Mouse (Mus musculus) heart, postnatal 36 days (tissue): ENCODE data around the gene Chrm1. TPM values are rescaled to one million over a fixed set of nuclear protein-coding genes. Genes with fewer than 3 reads are reported as not detected.
A peak's percentile ranks its signal among the peaks of the same experiment; 100 is the strongest.

Experiments
- DNase-seq, 2 experiments: peaks; one replicate each; pipeline ENCODE4 v3.0.0; 2021 to 2022
- intact Hi-C: fragments of 180-260 bp; cut with DNase I; formaldehyde crosslinking; loops from one replicate; pipeline ENCODE4 v1.15.1; 2025
- total RNA-seq, 2 experiments: library from RNA; stranded (reverse); gene quantifications; 2 replicates each; pipeline ENCODE4 v1.2.3; 2021

The Chrm1 gene
- total RNA-seq, result not detected

DNA sequence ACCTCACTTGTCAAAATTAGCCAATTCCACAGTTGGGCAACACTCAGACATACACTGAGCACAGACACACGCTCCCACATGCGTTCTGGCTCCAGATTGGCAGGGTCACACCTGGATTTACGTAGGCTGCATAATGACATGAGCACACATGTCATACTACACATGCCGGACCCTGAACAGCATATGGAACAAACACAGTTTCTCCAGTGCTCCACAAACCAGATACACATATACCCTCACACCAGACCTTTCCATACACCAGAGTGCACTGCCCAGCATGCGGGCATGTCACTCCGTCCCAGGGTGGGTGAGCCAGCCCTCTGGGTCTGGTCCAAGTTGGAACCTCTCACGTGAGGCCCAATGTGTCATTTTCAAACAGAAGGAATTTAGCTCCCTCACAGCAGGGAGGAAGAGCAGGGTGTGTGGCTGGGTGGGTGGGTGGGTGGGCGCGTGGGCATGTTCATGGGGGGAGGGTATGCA, at the start of gene Chrm1:
Gene Chrm1 (plus strand): TSS at position 430 of the 480 bp plus-strand sequence.
- intact Hi-C loops, result loop anchor here (2.0 kb wide), 1 partner anchor 17 kb away; no protein-coding TSS in a partner anchor

DNA sequence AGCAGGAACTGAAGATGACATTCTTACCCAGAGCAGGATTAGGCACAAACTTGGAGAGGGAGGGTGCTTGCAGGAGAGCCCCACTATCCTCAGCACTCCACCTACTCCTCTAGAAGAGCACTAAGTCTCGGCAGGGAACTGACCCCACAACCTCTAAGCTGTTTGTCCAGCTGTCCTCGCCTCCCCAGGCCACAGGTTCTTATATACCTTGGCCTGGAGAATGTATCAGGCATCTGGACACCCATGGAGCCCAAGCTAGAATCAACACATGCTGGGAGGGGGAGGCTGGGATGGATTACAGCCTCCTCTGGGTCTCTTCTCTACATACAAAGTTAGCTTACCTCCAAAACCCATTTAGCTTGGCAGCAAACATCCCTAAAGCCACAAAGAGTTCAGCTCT, 49.2 kb upstream of the Chrm1 start:
- intact Hi-C loops, result no loop called here
- DNase-seq, result no peak

More for the DNA sequence above, at the start of gene Chrm1:
- DNase-seq, result no peak

DNA sequence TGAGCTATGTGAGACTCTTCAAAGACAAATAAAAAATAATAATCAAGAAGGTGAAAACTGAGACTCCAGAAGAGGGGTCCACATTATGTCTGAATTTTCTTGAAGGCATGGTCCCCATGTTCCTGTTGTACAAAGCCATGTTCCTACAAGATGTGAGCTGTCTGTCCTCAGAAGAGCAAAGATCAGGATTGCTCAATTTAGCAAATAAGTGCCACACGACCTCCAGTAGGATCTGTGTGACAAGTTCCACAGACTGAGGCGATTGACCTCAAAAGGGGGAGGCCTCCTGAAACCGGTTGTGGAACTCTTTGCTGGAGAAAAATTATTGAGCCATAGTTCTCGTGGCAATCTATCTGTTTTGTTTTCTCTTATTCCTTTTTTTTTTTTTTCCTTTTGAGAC, 47.3 kb upstream of the Chrm1 start:
- intact Hi-C loops, result no loop called here
- DNase-seq, result no peak

DNA sequence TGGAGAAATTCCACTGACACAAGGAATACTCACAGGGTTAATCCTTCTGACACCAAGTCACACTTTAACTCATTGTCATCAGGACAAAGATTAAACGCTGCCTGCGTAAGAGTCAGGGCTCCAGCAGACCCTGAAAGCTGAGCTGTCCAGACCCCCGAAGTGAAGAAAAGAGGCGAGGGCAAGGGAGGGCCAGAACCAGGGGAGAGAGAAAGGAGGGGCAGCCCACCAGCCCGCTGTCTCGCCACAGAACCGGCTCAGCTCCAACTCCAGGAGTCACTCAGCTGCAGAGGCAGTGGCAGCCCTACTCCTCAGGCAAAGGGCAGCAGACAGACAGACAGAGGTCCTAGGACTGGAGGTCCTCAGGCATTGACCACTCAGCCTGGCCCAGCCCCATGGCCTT, 45.7 kb upstream of the Chrm1 start, which contains the start of gene Slc22a6:
Gene Slc22a6 (plus strand): TSS at position 136 of the 400 bp plus-strand sequence.
- DNase-seq, result no peak
- intact Hi-C loops, result no loop called here

DNA sequence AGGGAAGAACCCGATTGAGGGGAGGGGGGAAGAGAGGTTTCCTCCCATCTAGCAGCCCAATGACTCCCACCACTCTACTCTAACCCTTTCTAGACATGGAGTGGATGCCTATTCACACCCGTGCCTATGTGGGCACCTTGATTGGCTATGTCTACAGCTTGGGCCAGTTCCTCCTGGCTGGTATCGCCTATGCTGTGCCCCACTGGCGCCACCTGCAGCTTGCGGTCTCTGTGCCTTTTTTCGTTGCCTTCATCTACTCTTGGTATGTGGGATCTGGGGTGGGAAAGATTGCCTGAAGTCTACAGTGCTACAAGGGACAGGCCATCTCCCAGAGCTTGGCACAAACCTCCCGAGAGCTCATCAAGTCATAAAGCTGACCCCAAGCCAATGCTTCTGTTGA, 42.5 kb upstream of the Chrm1 start:
- intact Hi-C loops, result no loop called here
- no peak for DNase-seq

DNA sequence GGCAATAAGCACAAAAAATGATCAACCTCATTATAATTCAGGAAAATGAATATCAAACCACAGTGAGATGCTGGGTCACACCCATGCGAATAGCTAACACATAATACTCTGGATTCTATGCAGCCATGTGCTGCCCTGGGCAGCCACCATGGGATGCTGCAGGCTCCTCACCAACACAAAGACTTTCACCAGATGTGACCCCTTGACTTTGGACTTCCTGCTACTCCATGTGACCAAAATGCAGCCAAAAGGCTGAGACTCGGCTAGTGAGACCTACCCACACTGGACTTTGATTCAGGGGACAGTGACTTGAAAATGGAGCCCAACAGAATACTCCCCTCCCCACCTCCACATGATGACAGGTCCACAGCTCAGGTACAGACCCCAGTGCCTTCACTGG, 33.3 kb upstream of the Chrm1 start:
- DNase-seq, result no peak
- intact Hi-C loops, result no loop called here

DNA sequence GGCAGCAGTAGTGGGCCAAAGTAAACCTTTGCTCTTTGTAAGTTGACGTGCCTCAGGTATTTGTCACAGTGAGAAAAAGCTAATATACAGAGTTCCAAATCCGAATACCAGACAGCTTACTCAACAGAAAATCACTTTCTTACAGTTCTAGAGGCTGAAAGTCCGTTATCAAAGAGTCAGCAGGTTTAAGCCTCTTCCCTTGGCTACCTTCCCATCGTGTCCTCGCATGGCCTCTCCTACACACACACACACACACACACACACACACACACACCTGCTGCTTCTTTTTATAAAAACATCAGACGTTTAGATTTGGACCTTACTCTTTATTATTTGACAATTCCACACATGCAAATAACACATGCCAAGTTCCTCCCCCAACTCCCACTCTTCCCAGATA, 32.8 kb upstream of the Chrm1 start:
- DNase-seq, result no peak
- intact Hi-C loops, result no loop called here

DNA sequence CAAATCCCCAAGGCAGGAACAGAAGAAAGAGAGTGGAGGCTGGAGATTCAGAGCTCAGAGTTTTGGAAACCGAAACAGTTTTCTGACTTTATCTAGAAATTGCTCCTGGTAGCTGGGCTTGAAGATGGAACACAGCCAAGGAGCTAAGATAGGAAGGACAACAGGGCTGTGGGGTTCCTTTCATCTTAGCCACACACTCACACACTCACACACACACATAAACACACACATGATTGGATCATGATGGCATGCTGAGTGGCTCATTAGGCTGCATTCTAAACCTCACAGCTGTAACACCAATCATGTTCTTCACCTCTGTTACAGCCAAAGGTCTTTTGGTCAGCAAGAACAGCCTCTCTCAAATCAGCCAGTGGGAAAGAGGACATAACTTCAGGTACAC, 31.6 kb upstream of the Chrm1 start:
- intact Hi-C loops, result no loop called here
- DNase-seq, result no peak

DNA sequence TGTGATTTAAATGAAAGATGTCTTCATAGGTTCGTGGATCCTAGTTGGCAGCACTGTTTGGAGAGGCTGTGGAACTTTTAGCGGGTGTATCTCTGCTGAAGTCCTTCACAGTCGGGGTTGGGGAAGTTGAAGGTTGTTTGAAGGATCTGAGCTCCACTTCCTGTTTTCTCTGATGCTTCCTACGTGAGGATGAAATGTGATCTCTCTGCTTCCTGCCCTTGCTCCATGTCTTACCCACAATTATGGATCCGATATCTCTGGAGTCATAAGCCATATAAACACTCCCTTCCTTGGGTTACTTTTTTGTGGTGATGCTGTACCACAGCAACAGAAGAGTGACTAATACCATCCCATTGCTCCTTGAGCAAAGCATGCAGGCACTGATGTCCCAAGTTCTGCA, 21.5 kb upstream of the Chrm1 start:
- DNase-seq, result no peak
- intact Hi-C loops, result no loop called here

DNA sequence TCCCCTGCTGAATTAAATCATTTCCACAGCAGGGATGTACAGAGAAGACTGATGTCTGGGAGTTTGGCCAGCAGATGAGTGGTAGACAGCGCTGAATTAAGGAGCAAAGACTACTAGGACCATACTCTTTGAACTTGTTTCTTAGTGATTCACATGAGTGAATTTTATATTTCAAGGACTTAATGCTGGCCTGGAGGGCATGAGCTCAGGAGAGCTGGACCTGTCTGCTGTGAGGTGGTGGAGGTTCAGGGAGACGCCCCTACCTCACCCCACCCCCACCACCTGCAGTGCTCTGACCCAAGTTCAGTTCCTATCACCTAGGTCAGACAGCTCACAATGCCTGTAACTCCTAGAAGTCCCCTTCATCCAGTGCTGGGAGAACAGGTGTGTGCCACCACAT, 17.2 kb upstream of the Chrm1 start:
- intact Hi-C loops, result no loop called here

DNA sequence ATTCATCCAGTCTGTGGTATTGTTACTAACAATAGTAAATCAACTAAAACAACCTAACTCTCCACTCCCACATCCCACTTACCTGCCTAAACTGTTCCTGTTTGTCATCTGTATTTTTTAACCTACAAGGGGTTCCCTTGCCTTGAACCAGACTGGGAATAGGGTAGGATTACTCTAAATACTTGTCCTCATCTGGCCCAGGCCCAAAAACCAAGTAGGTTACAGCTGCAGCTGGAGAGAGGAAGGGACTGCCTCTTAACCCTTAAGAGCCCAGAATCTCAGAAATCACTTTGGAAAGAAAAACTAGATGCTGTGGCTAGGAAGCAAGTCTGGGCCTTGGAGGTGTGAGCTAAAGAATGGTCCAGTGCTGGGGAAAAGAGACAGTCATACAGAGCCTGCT, 7.8 kb upstream of the Chrm1 start:
- DNase-seq, result no peak
- intact Hi-C loops, result no loop called here

More for the DNA sequence above, 17.2 kb upstream of the Chrm1 start:
- no peak for DNase-seq

DNA sequence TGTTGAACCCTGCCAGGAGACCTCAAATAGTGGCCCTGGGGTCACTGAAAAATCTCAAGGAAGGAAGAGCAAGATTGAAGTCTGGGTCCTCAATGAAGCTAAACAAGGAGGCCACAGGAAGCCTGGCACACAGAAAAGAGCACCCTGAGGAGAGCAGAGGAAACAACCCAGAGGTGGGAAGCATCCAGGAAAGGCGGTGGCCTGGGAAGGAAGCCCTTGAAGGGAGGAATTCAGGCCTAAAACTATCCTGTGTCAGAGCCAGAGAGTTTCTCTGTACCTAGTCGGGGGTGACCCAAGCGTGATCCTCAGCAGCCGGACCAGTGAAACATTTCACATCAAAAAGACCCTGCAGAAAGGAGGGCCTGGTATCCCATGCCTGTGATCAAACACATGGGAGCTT, 7.2 kb upstream of the Chrm1 start:
- DNase-seq, result no peak
- intact Hi-C loops, result no loop called here

DNA sequence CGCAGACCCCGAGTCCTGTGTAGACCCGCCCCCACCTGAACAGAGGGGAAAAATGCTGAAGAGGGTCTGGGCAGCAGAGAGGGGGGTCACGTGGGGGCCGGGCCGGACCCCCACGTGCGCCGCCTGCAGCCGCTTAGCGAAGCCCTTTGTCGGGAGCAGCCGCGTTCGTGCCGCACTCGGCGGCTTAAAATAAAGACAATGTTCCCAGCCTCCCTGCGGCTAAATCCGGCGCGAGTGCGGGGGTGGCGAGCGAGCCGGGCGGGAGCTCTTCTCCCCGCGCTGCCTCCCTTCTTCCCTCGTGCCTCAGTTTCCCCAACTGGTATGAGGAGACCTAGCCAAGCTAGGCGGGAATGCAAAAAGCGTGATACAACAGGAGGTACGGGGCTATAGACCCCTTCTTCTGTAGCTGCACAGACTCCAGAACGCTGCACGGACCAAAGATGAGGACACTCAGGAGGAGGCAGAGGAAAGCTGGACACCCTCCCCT, 1.7 kb upstream of the Chrm1 start:
- intact Hi-C loops, result loop anchor here (2.0 kb wide), 1 partner anchor 19 kb away; no protein-coding TSS in a partner anchor
- DNase-seq, result no peak

DNA sequence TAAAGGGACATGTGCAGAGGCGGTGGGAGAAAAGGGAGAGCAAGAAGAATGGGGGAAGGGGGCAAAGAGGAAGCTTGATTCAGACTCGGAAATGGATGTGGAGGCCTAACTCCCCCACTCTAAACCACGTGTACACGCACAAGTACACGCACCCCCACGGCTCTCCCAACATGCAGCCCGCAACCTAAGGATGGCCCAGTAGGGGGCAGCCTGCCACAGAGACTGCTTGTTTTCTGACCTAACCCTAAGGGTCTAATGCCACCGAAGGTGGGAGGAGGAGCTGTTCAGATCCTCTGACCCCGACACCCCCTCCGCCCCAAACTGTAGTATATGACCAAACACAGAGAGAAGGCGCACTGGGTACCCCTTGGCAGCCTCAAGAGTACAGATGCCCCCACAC, 1.3 kb upstream of the Chrm1 start:
- peak; percentile 33 to 50 for DNase-seq
- intact Hi-C loops, result loop anchor here (2.0 kb wide), 1 partner anchor 18 kb away; no protein-coding TSS in a partner anchor

DNA sequence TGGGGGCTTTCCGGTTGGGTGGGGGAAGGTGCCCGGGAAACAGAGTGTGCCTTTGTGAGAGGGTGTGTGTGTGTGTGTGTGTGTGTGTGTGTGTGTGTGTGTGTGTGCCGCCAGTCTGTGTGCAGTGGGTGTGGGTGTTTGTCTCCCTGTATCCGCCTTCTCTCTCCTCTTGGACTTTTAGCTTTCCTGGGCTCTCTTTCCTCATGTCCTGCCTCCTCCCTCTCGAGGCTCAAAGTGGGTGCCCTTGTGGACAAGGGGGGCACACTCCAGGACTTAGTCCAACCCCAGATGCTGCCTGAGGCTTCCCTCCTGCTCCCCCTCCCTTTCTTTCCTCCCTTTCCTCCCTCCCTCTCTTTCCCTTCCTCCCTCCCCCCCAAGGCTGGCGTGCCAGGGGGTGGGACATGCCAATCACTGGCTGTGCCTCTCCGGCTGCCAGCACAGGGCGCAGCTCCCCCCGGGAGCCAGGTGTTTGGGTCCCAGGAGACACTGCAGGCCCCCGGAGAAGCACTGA, 377 bp downstream of the Chrm1 start:
- intact Hi-C loops, result loop anchor here (2.0 kb wide), 1 partner anchor 17 kb away; no protein-coding TSS in a partner anchor
- no peak for DNase-seq

DNA sequence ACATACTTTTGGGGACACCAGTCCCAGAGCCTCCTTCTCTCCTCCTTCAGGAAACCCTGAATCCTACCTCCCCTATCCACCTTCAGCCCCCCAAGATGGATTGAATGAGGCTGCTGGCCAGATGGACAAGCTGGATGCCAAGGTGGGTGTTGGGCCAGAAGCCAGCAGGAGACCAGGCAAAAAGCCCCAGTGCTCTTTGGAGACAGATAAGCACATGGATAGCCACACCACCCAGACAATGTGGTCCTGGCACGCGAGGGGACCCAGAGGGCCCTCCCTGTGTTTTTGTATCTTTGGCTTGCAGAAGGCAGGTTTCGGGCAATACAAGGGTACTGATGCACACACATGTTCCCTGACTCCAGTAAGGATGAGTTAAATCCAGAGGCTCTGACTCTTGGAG, 1.3 kb downstream of the Chrm1 start:
- DNase-seq, result no peak
- intact Hi-C loops, result no loop called here

DNA sequence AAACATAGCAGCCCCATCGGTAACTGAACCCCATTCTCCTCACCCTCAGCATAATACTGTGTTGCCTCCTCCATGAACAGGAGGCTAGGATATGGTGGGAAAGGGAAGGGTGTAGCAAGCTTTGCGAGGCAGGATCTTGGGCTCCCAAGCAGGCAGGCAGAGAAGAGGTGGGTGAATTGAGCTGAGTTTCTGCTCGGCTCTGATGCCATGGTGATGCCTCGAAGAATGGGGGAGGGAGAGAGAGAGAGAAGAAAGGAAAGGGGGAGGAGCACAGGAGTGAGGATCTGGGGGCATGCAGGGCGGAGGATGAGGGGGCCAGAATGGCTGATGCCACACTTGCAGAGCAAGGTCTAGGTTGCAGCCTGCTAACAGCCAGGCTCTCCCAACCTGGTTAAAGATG, 2.2 kb downstream of the Chrm1 start:
- intact Hi-C loops, result no loop called here
- no peak for DNase-seq

DNA sequence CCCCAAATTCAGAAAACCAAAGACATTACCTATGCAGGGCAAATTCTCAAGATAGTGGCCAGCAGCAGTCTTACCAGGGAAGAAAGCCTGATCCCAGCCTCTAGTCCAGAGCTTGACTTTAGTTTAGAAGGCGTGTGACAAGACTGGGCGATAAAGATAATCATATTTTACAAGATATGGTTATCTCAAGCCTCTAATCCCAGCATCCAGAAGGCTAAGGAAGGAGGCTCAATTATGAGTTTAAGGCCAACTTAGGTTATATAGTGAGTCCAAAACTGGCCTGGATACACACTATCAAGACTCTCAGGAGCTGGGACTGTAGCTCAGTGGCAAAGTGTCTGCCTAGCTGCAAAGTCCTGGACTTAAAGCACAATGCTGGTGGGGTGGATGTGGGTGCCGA, 9.3 kb downstream of the Chrm1 start:
- intact Hi-C loops, result no loop called here

DNA sequence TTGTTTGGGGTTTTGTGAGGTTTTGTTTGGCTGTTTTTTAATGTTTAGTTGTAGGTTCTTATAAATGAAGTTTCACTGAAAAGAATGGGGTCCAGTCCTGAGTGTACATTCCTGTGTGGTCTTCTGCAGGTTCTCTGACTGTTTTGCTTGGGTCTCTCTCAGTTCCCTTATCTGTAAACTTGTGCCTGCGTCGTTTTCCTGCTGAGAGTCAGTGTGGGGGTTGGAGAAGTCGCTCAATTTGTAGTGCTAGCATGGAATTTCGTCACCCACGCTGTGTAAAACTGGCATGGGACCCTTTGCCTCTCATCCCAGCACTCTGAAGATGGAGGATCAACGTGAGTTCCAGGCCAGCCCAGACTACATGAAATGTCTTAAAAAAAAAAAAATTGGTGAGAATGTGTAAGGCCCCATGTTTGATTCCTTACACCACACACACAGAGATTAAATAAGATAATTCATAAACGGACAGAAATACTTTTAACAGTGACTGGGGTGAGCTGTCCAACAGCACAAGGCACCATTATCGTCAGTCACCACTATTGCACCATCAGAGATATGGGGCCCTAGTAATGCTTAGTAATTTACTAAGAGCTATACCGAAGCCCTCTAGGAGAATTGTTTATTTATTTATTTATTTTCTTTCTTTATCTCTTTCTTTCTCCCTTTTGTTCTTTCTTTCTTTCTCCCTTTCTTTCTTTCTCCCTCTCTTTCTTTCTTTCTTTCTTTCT, 9.9 kb downstream of the Chrm1 start:
- intact Hi-C loops, result no loop called here
- no peak for DNase-seq

More for the DNA sequence above, 9.3 kb downstream of the Chrm1 start:
- DNase-seq, result no peak

DNA sequence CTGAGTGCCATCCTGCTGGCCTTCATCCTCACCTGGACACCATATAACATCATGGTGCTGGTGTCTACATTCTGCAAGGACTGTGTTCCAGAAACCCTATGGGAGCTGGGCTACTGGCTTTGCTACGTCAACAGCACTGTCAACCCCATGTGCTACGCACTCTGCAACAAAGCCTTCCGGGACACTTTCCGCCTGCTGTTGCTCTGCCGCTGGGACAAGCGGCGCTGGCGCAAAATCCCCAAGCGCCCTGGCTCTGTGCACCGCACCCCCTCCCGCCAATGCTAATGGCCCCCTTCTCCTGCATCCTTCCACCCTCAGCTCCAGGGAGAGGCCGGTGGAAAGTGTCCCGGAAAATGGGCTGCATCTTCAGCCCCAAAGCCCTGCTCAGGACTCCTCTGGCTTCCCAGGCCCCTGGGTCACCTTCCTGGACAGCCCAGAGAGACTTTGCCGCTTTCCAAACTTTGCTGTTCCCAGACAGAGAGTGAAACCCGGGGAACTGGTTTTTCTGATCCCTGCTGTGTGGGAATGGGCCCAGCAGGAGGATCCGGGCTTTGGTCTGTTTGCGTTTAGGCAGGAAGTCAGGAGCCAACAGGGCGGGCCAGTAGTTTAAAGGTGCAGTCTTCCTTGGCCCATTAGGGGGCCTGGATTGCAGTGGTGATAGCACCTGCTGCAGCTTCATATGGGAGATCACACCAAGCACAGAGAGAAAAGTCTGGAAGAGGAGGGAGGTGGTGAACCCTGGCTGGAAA, 15.6 kb downstream of the Chrm1 start:
- intact Hi-C loops, result no loop called here
- DNase-seq, result peak; percentile 19 to 25

DNA sequence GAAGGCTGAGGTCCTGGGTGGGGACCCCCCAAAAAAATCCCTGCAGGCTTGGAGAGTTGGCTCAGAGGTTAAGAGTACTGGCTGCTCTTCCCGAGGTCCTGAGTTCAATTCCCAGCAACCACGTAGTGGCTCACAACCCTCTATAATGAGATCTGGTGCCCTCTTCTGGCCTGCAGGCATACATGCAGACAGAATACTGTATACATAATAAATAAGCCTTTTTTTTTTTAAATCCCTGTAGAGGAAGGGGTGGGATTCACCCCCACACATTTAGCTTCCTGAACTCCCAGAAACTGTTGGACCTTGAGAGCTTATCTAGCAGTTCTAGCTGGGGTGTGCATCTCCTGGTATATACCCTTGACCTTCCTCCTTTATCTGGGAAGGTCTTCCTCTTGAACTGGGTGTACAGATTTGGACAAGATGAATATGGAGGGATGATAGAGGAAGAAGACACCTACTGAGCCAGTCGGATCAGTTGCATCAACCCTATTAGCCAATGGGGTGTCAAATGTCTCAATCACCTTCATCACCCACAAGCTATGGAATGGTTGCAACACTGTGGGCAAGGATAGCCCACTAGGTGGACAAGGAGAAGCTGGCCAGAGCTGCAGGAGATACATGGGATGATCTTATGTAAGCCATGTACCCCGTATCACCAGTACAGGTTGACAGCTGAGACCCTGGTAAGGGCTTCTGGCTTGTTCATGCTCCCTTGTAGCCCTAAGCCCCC, 18.2 kb downstream of the Chrm1 start:
- DNase-seq, result no peak
- intact Hi-C loops, result loop anchor here (2.0 kb wide), 1 partner anchor 19 kb away; the partner anchor contains the start of gene Chrm1
